Mouse (Mus musculus) MEL (cell line): ENCODE measurements around the gene P2rx1. TPM values are rescaled to one million over a fixed set of nuclear protein-coding genes. Genes with fewer than 3 reads are reported as not detected.

Experiments used
- DNase-seq: peaks from one replicate; pipeline ENCODE4 v3.0.0; 2011; ENCODE audit warnings: low read depth, low spot score
- H3K27ac ChIP-seq: 2 replicates; pipeline ENCODE4 v1.5.1; 2012; ENCODE audit warnings: low read depth, mild to moderate bottlenecking, control low read depth, low read length, moderate library complexity; ENCODE audit not compliant: control insufficient read depth
- H3K27me3 ChIP-seq, 2 experiments: fragments of 150-350 bp in 1 of 2; sonication (generic) in 1 of 2; 2 replicates each; pipeline ENCODE4 v1.6.1; 2012; ENCODE audit warnings: low read length in 2 of 2, mild to moderate bottlenecking in 2 of 2, improper control_type of control experiment in 1 of 2, moderate library complexity in 1 of 2; ENCODE audit not compliant: insufficient read depth in 2 of 2, control insufficient read depth in 1 of 2
- H3K36me3 ChIP-seq, 2 experiments: 2 replicates each; pipeline ENCODE4 v1.6.1; 2012 to 2014; ENCODE audit warnings: low read length in 2 of 2, improper control_type of control experiment in 1 of 2, inconsistent platforms in 1 of 2, mild to moderate bottlenecking in 1 of 2; ENCODE audit not compliant: insufficient read depth in 2 of 2, control insufficient read depth in 1 of 2
- H3K4me1 ChIP-seq, 2 experiments: fragments of 150-350 bp in 1 of 2; sonication (generic) in 1 of 2; 2 replicates each; pipeline ENCODE4 v1.6.1; 2012; ENCODE audit warnings: low read length in 2 of 2, improper control_type of control experiment in 1 of 2, mild to moderate bottlenecking in 1 of 2; ENCODE audit not compliant: insufficient read depth in 2 of 2, control insufficient read depth in 1 of 2
- H3K4me3 ChIP-seq, 2 experiments: fragments of 150-350 bp in 1 of 2; sonication (generic) in 1 of 2; 2 replicates each; pipeline ENCODE4 v1.5.1; 2012; ENCODE audit warnings: low read depth in 2 of 2, low read length in 2 of 2, mild to moderate bottlenecking in 2 of 2, moderate library complexity in 2 of 2, control low read depth in 1 of 2, improper control_type of control experiment in 1 of 2; ENCODE audit not compliant: control insufficient read depth in 1 of 2, insufficient read depth in 1 of 2
- H3K79me2 ChIP-seq: 2 replicates; pipeline ENCODE4 v1.6.1; 2012; ENCODE audit warnings: mild to moderate bottlenecking, low read length, moderate library complexity; ENCODE audit not compliant: control insufficient read depth, poor library complexity, insufficient read depth
- H3K9ac ChIP-seq: 2 replicates; pipeline ENCODE4 v1.6.1; 2012; ENCODE audit warnings: low read depth, mild to moderate bottlenecking, control low read depth, low read length, moderate library complexity; ENCODE audit not compliant: control insufficient read depth, poor library complexity, severe bottlenecking
- H3K9me3 ChIP-seq: fragments of 150-350 bp; sonication (generic); replicated peaks from 2 replicates; pipeline ENCODE4 v1.6.1; 2012; ENCODE audit warnings: mild to moderate bottlenecking, low read length, improper control_type of control experiment, moderate library complexity; ENCODE audit not compliant: insufficient read depth
- BHLHE40 ChIP-seq: IDR thresholded peaks from 2 replicates; pipeline ENCODE4 v1.6.1; 2012; ENCODE audit warnings: low read depth, mild to moderate bottlenecking, inconsistent platforms, low read length, improper control_type of control experiment, borderline replicate concordance
- CHD2 ChIP-seq: IDR thresholded peaks from 2 replicates; pipeline ENCODE4 v1.6.1; 2011; ENCODE audit warnings: low read length, improper control_type of control experiment
- E2F4 ChIP-seq: IDR thresholded peaks from 2 replicates; pipeline ENCODE4 v1.6.1; 2011; ENCODE audit warnings: low read depth, low read length, improper control_type of control experiment, borderline replicate concordance
- GABPA ChIP-seq: IDR thresholded peaks from 2 replicates; pipeline ENCODE4 v1.6.1; 2012; ENCODE audit warnings: low read depth, mild to moderate bottlenecking, inconsistent platforms, low read length, improper control_type of control experiment, moderate library complexity
- HCFC1 ChIP-seq: IDR thresholded peaks from 2 replicates; pipeline ENCODE4 v1.6.1; 2012; ENCODE audit warnings: low read depth, mild to moderate bottlenecking, inconsistent platforms, low read length, improper control_type of control experiment, moderate library complexity
- KAT2A ChIP-seq: conservative IDR thresholded peaks from 2 replicates; pipeline ENCODE4 v1.6.1; 2012; ENCODE audit warnings: low read depth, low read length, improper control_type of control experiment, inconsistent platforms
- MAFK ChIP-seq: IDR thresholded peaks from 2 replicates; pipeline ENCODE4 v1.6.1; 2011; ENCODE audit warnings: low read depth, mild to moderate bottlenecking, low read length, improper control_type of control experiment, borderline replicate concordance
- MAX ChIP-seq: IDR thresholded peaks from 2 replicates; pipeline ENCODE4 v1.6.1; 2011; ENCODE audit warnings: low read length, improper control_type of control experiment
- MEF2A ChIP-seq: IDR thresholded peaks from 2 replicates; pipeline ENCODE4 v1.6.1; 2014; ENCODE audit warnings: low read depth, mild to moderate bottlenecking, inconsistent platforms, low read length, improper control_type of control experiment; ENCODE audit not compliant: poor library complexity, insufficient replicate concordance, severe bottlenecking; ENCODE audit errors: extremely low read depth
- MXI1 ChIP-seq: IDR thresholded peaks from 2 replicates; pipeline ENCODE4 v1.6.1; 2011; ENCODE audit warnings: mild to moderate bottlenecking, low read depth, low read length, improper control_type of control experiment
- MYC ChIP-seq: IDR thresholded peaks from 2 replicates; pipeline ENCODE4 v1.6.1; 2011; ENCODE audit warnings: low read depth, mild to moderate bottlenecking, low read length, improper control_type of control experiment, moderate library complexity
- NRF1 ChIP-seq: IDR thresholded peaks from 2 replicates; pipeline ENCODE4 v1.6.1; 2014; ENCODE audit warnings: low read depth, mild to moderate bottlenecking, inconsistent platforms, low read length, improper control_type of control experiment, moderate library complexity; ENCODE audit not compliant: poor library complexity, insufficient read depth, severe bottlenecking
- POLR2A ChIP-seq, 2 experiments: IDR thresholded peaks; 2 replicates each; pipeline ENCODE4 v1.6.1; 2011 to 2012; ENCODE audit warnings: low read length in 2 of 2, mild to moderate bottlenecking in 2 of 2, control low read depth in 1 of 2, improper control_type of control experiment in 1 of 2, low read depth in 1 of 2, moderate library complexity in 1 of 2; ENCODE audit not compliant: control insufficient read depth in 1 of 2, insufficient read depth in 1 of 2, poor library complexity in 1 of 2
- RAD21 ChIP-seq: IDR thresholded peaks from 2 replicates; pipeline ENCODE4 v1.6.1; 2011; ENCODE audit warnings: mild to moderate bottlenecking, low read depth, low read length, improper control_type of control experiment
- RCOR1 ChIP-seq: IDR thresholded peaks from 2 replicates; pipeline ENCODE4 v1.6.1; 2012; ENCODE audit warnings: low read depth, mild to moderate bottlenecking, inconsistent platforms, low read length, improper control_type of control experiment
- SMC3 ChIP-seq: IDR thresholded peaks from 2 replicates; pipeline ENCODE4 v1.6.1; 2011; ENCODE audit warnings: low read depth, low read length, improper control_type of control experiment
- TBP ChIP-seq: IDR thresholded peaks from 2 replicates; pipeline ENCODE4 v1.8.0; 2011; ENCODE audit warnings: low read depth, low read length, improper control_type of control experiment
- USF1 ChIP-seq: IDR thresholded peaks from 2 replicates; pipeline ENCODE4 v1.6.1; 2014; ENCODE audit warnings: low read depth, mild to moderate bottlenecking, inconsistent platforms, low read length, improper control_type of control experiment, moderate library complexity
- ZC3H11A ChIP-seq: IDR thresholded peaks from 2 replicates; pipeline ENCODE4 v1.6.1; 2012; ENCODE audit warnings: low read depth, mild to moderate bottlenecking, inconsistent platforms, low read length, improper control_type of control experiment
- ZKSCAN1 ChIP-seq: IDR thresholded peaks from 2 replicates; pipeline ENCODE4 v1.6.1; 2012; ENCODE audit warnings: low read depth, mild to moderate bottlenecking, inconsistent platforms, low read length, improper control_type of control experiment, moderate library complexity
- polyA plus RNA-seq, 2 experiments: library from polyadenylated mRNA; stranded (reverse) in 1 of 2; unstranded in 1 of 2; fragments of >175 nt in 1 of 2; fragments of >200 nt in 1 of 2; gene quantifications; 2 replicates each; pipeline versions ENCODE4 v1.2.1 to v1.2.4; 2012; ENCODE audit warnings: low replicate concordance in 2 of 2, low read depth in 1 of 2; ENCODE audit not compliant: insufficient read length in 2 of 2, insufficient read depth in 1 of 2, missing spikeins in 1 of 2
- total RNA-seq: library from RNA; depleted of rRNA; stranded (reverse); fragments of 300-350 nt; gene quantifications from 2 replicates; pipeline ENCODE4 v1.2.3, GENCODE M21; 2012

P2rx1 gene
- total and polyA plus RNA-seq, 3 experiments: 3.0 to 8.1 TPM; not detected in 1

DNA sequence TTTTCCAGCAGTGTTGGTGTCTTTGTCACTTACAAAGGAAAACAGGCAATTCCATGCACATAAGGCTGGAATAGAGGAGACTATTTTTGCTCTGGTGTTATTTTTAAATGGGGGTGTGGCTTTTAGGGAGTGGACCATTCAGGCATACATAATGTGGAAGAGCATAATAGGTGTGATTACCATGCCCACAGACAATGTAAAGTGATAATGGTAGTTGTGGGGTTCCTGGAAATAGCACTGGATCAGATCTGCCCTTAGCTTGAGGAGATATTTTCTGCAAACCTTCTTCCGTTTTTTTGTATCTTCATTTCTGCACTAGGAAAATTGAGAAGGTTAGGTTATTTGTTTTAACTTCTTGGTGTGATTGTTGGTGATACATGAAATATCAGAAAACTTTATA is 53.9 kb downstream of the P2rx1 start (continued):
- no peak for TF ChIP-seq GABPA

DNA sequence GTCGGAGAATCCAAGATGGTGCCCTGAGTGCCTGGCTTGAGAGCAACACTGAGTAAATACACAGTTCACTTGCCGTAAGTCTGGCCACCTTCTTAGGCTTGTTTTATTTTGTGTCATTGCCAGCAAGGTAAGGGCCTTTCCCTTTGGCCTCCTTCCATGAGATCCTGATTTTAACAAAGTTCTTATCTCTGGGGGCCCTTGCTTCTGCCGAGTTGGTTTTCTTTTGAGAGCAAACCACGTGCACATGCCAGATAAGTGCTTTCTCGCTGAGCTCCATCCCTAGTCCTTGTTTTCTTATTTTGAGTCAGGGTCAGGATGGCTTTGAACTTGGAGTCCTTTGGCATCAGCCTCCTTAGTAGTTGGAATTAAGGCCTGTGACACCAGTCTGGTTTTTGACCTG is 58.8 kb downstream of the P2rx1 start:
- TF ChIP-seq MEF2A: no peak
- no peak for TF ChIP-seq SMC3
- no peak for TF ChIP-seq MXI1
- TF ChIP-seq RAD21: no peak
- no peak for TF ChIP-seq CHD2
- TF ChIP-seq ZKSCAN1: no peak
- TF ChIP-seq MYC: no peak
- TF ChIP-seq MAFK: no peak
- no peak for TF ChIP-seq BHLHE40
- DNase-seq: no peak
- peaks cover 6 to 8% of the 10 kb centered on the region in 2 experiments for H3K4me1 ChIP-seq
- peaks cover 2% of the 10 kb centered on the region; the same call in 1 of the 2 replicates for H3K79me2 ChIP-seq
- no peaks in the 10 kb centered on the region for H3K9me3 ChIP-seq
- peaks cover 10 to 14% of the 10 kb centered on the region in 2 experiments for H3K36me3 ChIP-seq
- no peak overlapping the region for H3K27ac ChIP-seq
- H3K27me3 ChIP-seq: no peaks in the 10 kb centered on the region
- no peak overlapping the region for H3K4me3 ChIP-seq
- H3K9ac ChIP-seq: no peak overlapping the region

DNA sequence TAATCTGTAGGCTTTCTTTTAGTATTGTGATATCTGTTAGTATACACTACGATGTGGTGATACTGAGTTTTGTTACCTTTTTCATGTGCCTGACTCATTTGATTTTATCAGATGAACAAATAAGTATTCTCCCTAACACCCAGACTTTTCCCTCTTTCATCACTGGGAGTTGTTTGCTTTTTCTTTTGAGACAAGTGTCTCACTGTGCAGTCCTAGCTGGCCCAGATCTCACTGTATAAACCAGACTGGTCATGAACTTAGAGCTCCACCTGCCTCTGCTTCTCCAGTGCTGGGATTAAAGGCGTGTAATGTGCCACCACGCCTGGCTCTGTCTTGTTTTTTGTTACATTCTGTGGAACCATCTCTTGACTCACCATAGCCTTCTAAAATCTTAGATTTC is 60.7 kb downstream of the P2rx1 start:
- no peaks in the 10 kb centered on the region for H3K27me3 ChIP-seq
- TF ChIP-seq KAT2A (no peak), ZKSCAN1 (no peak), HCFC1 (no peak), RAD21 (no peak), NRF1 (no peak), BHLHE40 (no peak), ZC3H11A (no peak), MAX (no peak), RCOR1 (no peak), TBP (no peak), POLR2A (IDR thresholded peaks at IDR 0.05; ENCODE audit: control insufficient read depth in 1 of 2, insufficient read depth in 1 of 2, low read depth in 1 of 2, low read length in 2 of 2, poor library complexity in 1 of 2) (no peak), USF1 (no peak), MEF2A (no peak), E2F4 (no peak), GABPA (no peak), MYC (no peak)
- H3K36me3 ChIP-seq: peaks cover 0 to 4% of the 10 kb centered on the region in 2 experiments; a peak in 3 of 4 replicates
- no peaks in the 10 kb centered on the region; a peak in 1 of 4 replicates for H3K4me1 ChIP-seq
- H3K4me3 ChIP-seq: no peak overlapping the region
- no peak for DNase-seq
- H3K79me2 ChIP-seq: no peaks in the 10 kb centered on the region; the same call in 1 of the 2 replicates
- no peaks in the 10 kb centered on the region for H3K9me3 ChIP-seq
- H3K27ac ChIP-seq: no peak overlapping the region
- H3K9ac ChIP-seq: no peak overlapping the region
